Mouse (Mus musculus): ENCODE results near the gene Alpl. TPM values are rescaled to one million over a fixed set of nuclear protein-coding genes. Genes with fewer than 3 reads are reported as not detected.
A peak's percentile ranks its signal among the peaks of the same experiment; 100 is the strongest.

Gene Alpl
- polyA plus RNA-seq, 1 experiment from 2014 or later, result 21.2 TPM

- Histone ChIP-seq H3K4me3 (ENCODE audit: low read depth, low read length) (no peak overlapping the region), H3K9ac (ENCODE audit: low read depth, low read length) (no peak overlapping the region), H3K9me3 (ENCODE audit: control insufficient read depth, low read length) (no peaks in the 10 kb centered on the region), H3K27me3 (ENCODE audit: control insufficient read depth, insufficient read depth, low read length) (no peaks in the 10 kb centered on the region), H3K36me3 (ENCODE audit: control insufficient read depth, insufficient read depth, low read length) (no peaks in the 10 kb centered on the region), H3K4me2 (replicated peaks; ENCODE audit: low read depth, low read length) (no peak overlapping the region), H3K4me1 (replicated peaks; ENCODE audit: control insufficient read depth, insufficient read depth, low read length) (0 out of 2 replicates have a peak, but pooled peaks cover 3% of the 10 kb centered on the region), H3K27ac (ENCODE audit: low read depth, low read length) (no peak overlapping the region)
- DNase-seq (ENCODE audit: low spot score), result no peak
- 54% methylated on average over 4 of the region's 4 CpGs for WGBS
- no peak for ATAC-seq (ENCODE audit: low FRiP score)
These were observed 47.5 kb downstream of the Alpl start for GRCm38 (mm10) chr4:137748726-137749125.

- H3K27ac ChIP-seq (ENCODE audit: low read depth, low read length), result no peak overlapping the region
- H3K27me3 ChIP-seq (ENCODE audit: control insufficient read depth, insufficient read depth, low read length), result no peaks in the 10 kb centered on the region
- 0 out of 2 replicates have a peak, but pooled peaks cover 3% of the 10 kb centered on the region for H3K4me1 ChIP-seq (replicated peaks; ENCODE audit: control insufficient read depth, insufficient read depth, low read length)
- H3K9ac ChIP-seq (ENCODE audit: low read depth, low read length), result no peak overlapping the region
- no peak overlapping the region for H3K4me3 ChIP-seq (ENCODE audit: low read depth, low read length)
- no peak overlapping the region for H3K4me2 ChIP-seq (replicated peaks; ENCODE audit: low read depth, low read length)
- no peaks in the 10 kb centered on the region for H3K36me3 ChIP-seq (ENCODE audit: control insufficient read depth, insufficient read depth, low read length)
- 80% methylated on average over 5 of the region's 5 CpGs for WGBS
- ATAC-seq (ENCODE audit: low FRiP score), result no peak
- DNase-seq (ENCODE audit: low spot score), result no peak
- H3K9me3 ChIP-seq (ENCODE audit: control insufficient read depth, low read length), result no peaks in the 10 kb centered on the region
These were observed 48.6 kb downstream of the Alpl start for GRCm38 (mm10) chr4:137747590-137747989.

GRCm38 (mm10) chr4:137747091-137747490, 49.1 kb downstream of the Alpl start:
- no peak overlapping the region for H3K4me3 ChIP-seq (ENCODE audit: low read depth, low read length)
- WGBS, result 82% methylated on average over 9 of the region's 9 CpGs
- no peaks in the 10 kb centered on the region for H3K9me3 ChIP-seq (ENCODE audit: control insufficient read depth, low read length)
- ATAC-seq (ENCODE audit: low FRiP score) (no peak), DNase-seq (ENCODE audit: low spot score) (no peak)
- no peak overlapping the region for H3K4me2 ChIP-seq (replicated peaks; ENCODE audit: low read depth, low read length)
- 0 out of 2 replicates have a peak, but pooled peaks cover 3% of the 10 kb centered on the region for H3K4me1 ChIP-seq (replicated peaks; ENCODE audit: control insufficient read depth, insufficient read depth, low read length)
- no peaks in the 10 kb centered on the region for H3K36me3 ChIP-seq (ENCODE audit: control insufficient read depth, insufficient read depth, low read length)
- no peak overlapping the region for H3K9ac ChIP-seq (ENCODE audit: low read depth, low read length)
- H3K27ac ChIP-seq (ENCODE audit: low read depth, low read length), result no peak overlapping the region
- H3K27me3 ChIP-seq (ENCODE audit: control insufficient read depth, insufficient read depth, low read length), result no peaks in the 10 kb centered on the region

- no peak overlapping the region for H3K27ac ChIP-seq (ENCODE audit: low read depth, low read length)
- H3K9ac ChIP-seq (ENCODE audit: low read depth, low read length), result no peak overlapping the region
- H3K9me3 ChIP-seq (ENCODE audit: control insufficient read depth, low read length), result no peaks in the 10 kb centered on the region
- H3K27me3 ChIP-seq (ENCODE audit: control insufficient read depth, insufficient read depth, low read length), result no peaks in the 10 kb centered on the region
- DNase-seq (ENCODE audit: low spot score), result peak; percentile 49
- H3K36me3 ChIP-seq (ENCODE audit: control insufficient read depth, insufficient read depth, low read length), result no peaks in the 10 kb centered on the region
- H3K4me1 ChIP-seq (replicated peaks; ENCODE audit: control insufficient read depth, insufficient read depth, low read length), result no peaks in the 10 kb centered on the region
- no peak overlapping the region for H3K4me2 ChIP-seq (replicated peaks; ENCODE audit: low read depth, low read length)
- 65% methylated on average over 13 of the region's 13 CpGs for whole genome bisulfite sequencing
- 0 out of 2 replicates have a peak, but pooled peaks have one; percentile 33 for ATAC-seq (ENCODE audit: low FRiP score)
- no peak overlapping the region for H3K4me3 ChIP-seq (ENCODE audit: low read depth, low read length)
These were observed 51.7 kb downstream of the Alpl start for GRCm38 (mm10) chr4:137744433-137744918.

- H3K9me3 ChIP-seq (ENCODE audit: control insufficient read depth, low read length), result no peaks in the 10 kb centered on the region
- H3K4me2 ChIP-seq (replicated peaks; ENCODE audit: low read depth, low read length), result no peak overlapping the region
- WGBS, result 65% methylated on average over 7 of the region's 7 CpGs
- no peaks in the 10 kb centered on the region for H3K4me1 ChIP-seq (replicated peaks; ENCODE audit: control insufficient read depth, insufficient read depth, low read length)
- no peaks in the 10 kb centered on the region for H3K36me3 ChIP-seq (ENCODE audit: control insufficient read depth, insufficient read depth, low read length)
- no peak for ATAC-seq (ENCODE audit: low FRiP score)
- DNase-seq (ENCODE audit: low spot score), result no peak
- no peak overlapping the region for H3K4me3 ChIP-seq (ENCODE audit: low read depth, low read length)
- H3K27me3 ChIP-seq (ENCODE audit: control insufficient read depth, insufficient read depth, low read length), result no peaks in the 10 kb centered on the region
- H3K27ac ChIP-seq (ENCODE audit: low read depth, low read length), result no peak overlapping the region
- H3K9ac ChIP-seq (ENCODE audit: low read depth, low read length), result no peak overlapping the region
These were observed 52.4 kb downstream of the Alpl start for GRCm38 (mm10) chr4:137743791-137744190.

DNA sequence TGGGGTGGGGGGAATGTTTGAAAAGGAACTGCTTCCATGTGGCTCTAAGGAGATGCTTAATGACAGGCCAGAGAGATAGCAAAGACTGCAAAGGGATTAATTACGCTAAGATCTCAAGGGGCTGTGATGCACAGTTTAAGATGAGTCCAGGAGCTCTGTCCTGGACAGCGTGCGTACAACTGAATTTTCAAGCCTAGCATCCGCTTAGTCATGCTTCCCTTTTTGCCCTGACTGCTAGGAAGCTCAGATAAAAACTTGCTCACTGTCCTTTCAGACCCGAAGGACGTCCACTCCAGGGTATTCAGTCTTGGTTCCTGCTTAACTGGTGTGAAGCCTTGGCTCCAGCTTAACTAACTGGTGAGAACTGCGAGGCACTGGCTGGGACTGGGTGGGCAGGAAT, 55.8 kb downstream of the Alpl start:
- Histone ChIP-seq H3K9me3 (ENCODE audit: control insufficient read depth, low read length) (no peaks in the 10 kb centered on the region), H3K27ac (ENCODE audit: low read depth, low read length) (no peak overlapping the region), H3K4me3 (ENCODE audit: low read depth, low read length) (no peak overlapping the region), H3K36me3 (ENCODE audit: control insufficient read depth, insufficient read depth, low read length) (no peaks in the 10 kb centered on the region), H3K9ac (ENCODE audit: low read depth, low read length) (no peak overlapping the region), H3K4me1 (replicated peaks; ENCODE audit: control insufficient read depth, insufficient read depth, low read length) (peaks cover 4% of the 10 kb centered on the region; the same call in 1 of the 2 replicates), H3K27me3 (ENCODE audit: control insufficient read depth, insufficient read depth, low read length) (no peaks in the 10 kb centered on the region), H3K4me2 (replicated peaks; ENCODE audit: low read depth, low read length) (no peak overlapping the region)
- DNase-seq (ENCODE audit: low spot score) (no peak), ATAC-seq (ENCODE audit: low FRiP score) (no peak)
- 84% methylated on average over 7 of the region's 7 CpGs for WGBS

- Histone ChIP-seq H3K36me3 (ENCODE audit: control insufficient read depth, insufficient read depth, low read length) (no peaks in the 10 kb centered on the region), H3K9me3 (ENCODE audit: control insufficient read depth, low read length) (no peaks in the 10 kb centered on the region), H3K27me3 (ENCODE audit: control insufficient read depth, insufficient read depth, low read length) (no peaks in the 10 kb centered on the region), H3K9ac (ENCODE audit: low read depth, low read length) (no peak overlapping the region), H3K27ac (ENCODE audit: low read depth, low read length) (no peak overlapping the region), H3K4me1 (replicated peaks; ENCODE audit: control insufficient read depth, insufficient read depth, low read length) (peaks cover 4% of the 10 kb centered on the region; the same call in 1 of the 2 replicates), H3K4me2 (replicated peaks; ENCODE audit: low read depth, low read length) (no peak overlapping the region), H3K4me3 (ENCODE audit: low read depth, low read length) (no peak overlapping the region)
- ATAC-seq (ENCODE audit: low FRiP score) (peak; percentile 55), DNase-seq (ENCODE audit: low spot score) (peak; percentile 75)
- 48% methylated on average over 9 of the region's 9 CpGs for WGBS
These were observed 56.8 kb downstream of the Alpl start for GRCm38 (mm10) chr4:137739151-137739923.

DNA sequence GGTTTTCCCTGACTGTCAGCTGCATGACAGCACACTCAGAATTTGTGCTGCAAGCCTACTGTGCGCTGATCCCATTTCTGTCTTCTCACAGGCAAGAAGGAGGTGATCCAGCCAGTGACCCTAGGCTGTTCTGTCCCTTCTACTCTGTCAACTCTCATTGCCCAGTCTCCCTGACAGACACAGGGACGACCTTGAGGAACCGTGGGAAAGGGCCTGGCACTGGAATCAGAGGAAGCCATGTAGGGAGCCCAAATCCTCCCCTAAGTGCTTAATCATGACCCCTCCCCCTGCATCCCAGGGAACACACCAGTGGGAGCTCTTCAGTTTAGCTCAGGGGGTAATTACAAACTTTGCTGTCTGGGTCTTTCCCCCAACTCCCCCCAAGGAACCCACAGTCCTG, 58.4 kb downstream of the Alpl start:
- WGBS, result 77% methylated on average over 3 of the region's 3 CpGs
- H3K4me1 ChIP-seq (replicated peaks; ENCODE audit: control insufficient read depth, insufficient read depth, low read length), result peaks cover 4% of the 10 kb centered on the region; the same call in 1 of the 2 replicates

GRCm38 (mm10) chr4:137736220-137736701, 59.9 kb downstream of the Alpl start:
- Histone ChIP-seq H3K36me3 (ENCODE audit: control insufficient read depth, insufficient read depth, low read length) (no peaks in the 10 kb centered on the region), H3K9me3 (ENCODE audit: control insufficient read depth, low read length) (no peaks in the 10 kb centered on the region), H3K9ac (ENCODE audit: low read depth, low read length) (no peak overlapping the region), H3K27ac (ENCODE audit: low read depth, low read length) (no peak overlapping the region), H3K4me1 (replicated peaks; ENCODE audit: control insufficient read depth, insufficient read depth, low read length) (peaks cover 4% of the 10 kb centered on the region; the same call in 1 of the 2 replicates), H3K27me3 (ENCODE audit: control insufficient read depth, insufficient read depth, low read length) (no peaks in the 10 kb centered on the region), H3K4me3 (ENCODE audit: low read depth, low read length) (no peak overlapping the region), H3K4me2 (replicated peaks; ENCODE audit: low read depth, low read length) (no peak overlapping the region)
- WGBS, result 48% methylated on average over 9 of the region's 11 CpGs
- peak; percentile 29; the same call in 1 of the 2 replicates for ATAC-seq (ENCODE audit: low FRiP score)
- DNase-seq (ENCODE audit: low spot score), result no peak

More for the DNA sequence above, 58.4 kb downstream of the Alpl start:
- ATAC-seq (ENCODE audit: low FRiP score), result no peak
- no peak overlapping the region for H3K27ac ChIP-seq (ENCODE audit: low read depth, low read length)
- H3K4me2 ChIP-seq (replicated peaks; ENCODE audit: low read depth, low read length), result no peak overlapping the region
- no peak overlapping the region for H3K4me3 ChIP-seq (ENCODE audit: low read depth, low read length)
- H3K27me3 ChIP-seq (ENCODE audit: control insufficient read depth, insufficient read depth, low read length), result no peaks in the 10 kb centered on the region
- H3K9ac ChIP-seq (ENCODE audit: low read depth, low read length), result no peak overlapping the region
- DNase-seq (ENCODE audit: low spot score), result no peak
- H3K9me3 ChIP-seq (ENCODE audit: control insufficient read depth, low read length), result no peaks in the 10 kb centered on the region
- H3K36me3 ChIP-seq (ENCODE audit: control insufficient read depth, insufficient read depth, low read length), result no peaks in the 10 kb centered on the region
